Mouse (Mus musculus) limb, embryonic 10.5 days (tissue): ENCODE data around the gene Sh2d3c. TPM values are rescaled to one million over a fixed set of nuclear protein-coding genes. Genes with fewer than 3 reads are reported as not detected.

ENCODE experiments used
- DNase-seq: peaks from one replicate; pipeline ENCODE4 v3.0.0-alpha.2; 2017; ENCODE audit warnings: low spot score
- H3K27ac ChIP-seq: fragments of 300-500 bp; sonication (generic); 2 replicates; pipeline ENCODE4 v1.5.1; 2016; ENCODE audit warnings: mild to moderate bottlenecking
- H3K27me3 ChIP-seq: fragments of 300-500 bp; sonication (generic); 2 replicates; pipeline ENCODE4 v1.6.1; 2016; ENCODE audit warnings: low read depth, mild to moderate bottlenecking; ENCODE audit not compliant: poor library complexity, severe bottlenecking
- H3K36me3 ChIP-seq: fragments of 300-500 bp; sonication (generic); 2 replicates; pipeline ENCODE4 v1.6.1; 2016; ENCODE audit warnings: mild to moderate bottlenecking, moderate library complexity
- H3K4me1 ChIP-seq: fragments of 300-500 bp; sonication (generic); 2 replicates; pipeline ENCODE4 v1.6.1; 2016
- H3K4me3 ChIP-seq: fragments of 300-500 bp; sonication (generic); 2 replicates; pipeline ENCODE4 v1.5.1; 2016; ENCODE audit warnings: mild to moderate bottlenecking, moderate library complexity
- H3K9me3 ChIP-seq: fragments of 300-500 bp; sonication (generic); replicated peaks from 2 replicates; pipeline ENCODE4 v1.6.1; 2016; ENCODE audit warnings: mild to moderate bottlenecking
- WGBS: fragments of 180-500 bp; shearing (Covaris S2); methylation state at CpG from one replicate; pipeline ENCODE4 v1.1.7; 2016; 5-methylcytosine and 5-hydroxymethylcytosine counted together
- polyA plus RNA-seq: library from polyadenylated mRNA; unstranded; fragments of >200 nt; fragmentation: Nextera tagmentation; extraction: Ambion mirVana; gene quantifications from 2 replicates; pipeline ENCODE4 v1.2.1, GENCODE M21; 2016

Sh2d3c gene
- polyA plus RNA-seq, 1 experiment from 2014 or later = 20.9 TPM

GRCm38 (mm10) chr2:32704021-32704421 is 16.8 kb upstream of the Sh2d3c start, which contains the start of gene Fpgs:
TSS of gene Fpgs (minus strand) at chr2:32704145.
- no peaks in the 10 kb centered on the region for H3K27me3 ChIP-seq
- peaks cover 80% of the 10 kb centered on the region for H3K36me3 ChIP-seq
- no peak for DNase-seq
- 79% methylated on average over 2 of the region's 2 CpGs for WGBS
- 0 out of 2 replicates have a peak, but pooled peaks cover 11% of the 10 kb centered on the region for H3K4me1 ChIP-seq
- H3K4me3 ChIP-seq = no peak within 1 kb of the TSS
- no peak within 1 kb of the TSS for H3K27ac ChIP-seq
- H3K9me3 ChIP-seq = no peaks in the 10 kb centered on the region

GRCm38 (mm10) chr2:32705018-32705417 is 15.8 kb upstream of the Sh2d3c start:
- no peak for DNase-seq
- Histone ChIP-seq H3K4me1 (0 out of 2 replicates have a peak, but pooled peaks cover 11% of the 10 kb centered on the region), H3K27me3 (no peaks in the 10 kb centered on the region), H3K36me3 (peaks cover 90% of the 10 kb centered on the region), H3K9me3 (no peaks in the 10 kb centered on the region), H3K27ac (no peak overlapping the region), H3K4me3 (no peak overlapping the region)
- WGBS = 92% methylated on average over 7 of the region's 7 CpGs

DNA sequence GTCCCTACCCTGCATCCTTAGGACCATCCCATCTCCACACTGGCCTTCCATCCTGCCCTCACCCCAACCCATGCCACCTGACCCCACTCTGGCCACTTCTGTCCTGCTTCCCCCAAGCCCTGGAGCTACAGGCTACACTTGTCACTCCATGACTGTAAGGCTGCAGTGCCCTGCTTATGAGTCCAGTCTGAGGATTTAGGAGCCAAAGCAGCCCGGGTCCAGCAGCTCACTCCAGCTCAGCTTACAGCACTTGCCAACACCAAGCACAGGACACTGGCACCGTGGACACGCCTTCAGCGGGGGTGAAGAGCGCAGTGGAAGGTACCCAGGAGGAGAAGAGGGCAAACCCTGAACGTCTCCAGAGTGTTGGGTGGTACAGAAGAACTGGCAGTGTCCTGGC is 13.9 kb upstream of the Sh2d3c start:
- Histone ChIP-seq H3K4me3 (no peak overlapping the region), H3K27ac (no peak overlapping the region), H3K4me1 (peaks cover 10% of the 10 kb centered on the region), H3K27me3 (no peaks in the 10 kb centered on the region), H3K36me3 (peaks cover 96% of the 10 kb centered on the region), H3K9me3 (no peaks in the 10 kb centered on the region)
- DNase-seq = no peak
- 97% methylated on average over 6 of the region's 6 CpGs for WGBS

GRCm38 (mm10) chr2:32708643-32709042 is 12.2 kb upstream of the Sh2d3c start:
- H3K4me3 ChIP-seq = no peak overlapping the region
- no peak overlapping the region for H3K27ac ChIP-seq
- DNase-seq = peak; percentile 87
- H3K27me3 ChIP-seq = no peaks in the 10 kb centered on the region
- H3K9me3 ChIP-seq = no peaks in the 10 kb centered on the region
- peaks cover 80% of the 10 kb centered on the region for H3K36me3 ChIP-seq
- peaks cover 18% of the 10 kb centered on the region for H3K4me1 ChIP-seq
- 49% methylated on average over 3 of the region's 3 CpGs for WGBS

DNA sequence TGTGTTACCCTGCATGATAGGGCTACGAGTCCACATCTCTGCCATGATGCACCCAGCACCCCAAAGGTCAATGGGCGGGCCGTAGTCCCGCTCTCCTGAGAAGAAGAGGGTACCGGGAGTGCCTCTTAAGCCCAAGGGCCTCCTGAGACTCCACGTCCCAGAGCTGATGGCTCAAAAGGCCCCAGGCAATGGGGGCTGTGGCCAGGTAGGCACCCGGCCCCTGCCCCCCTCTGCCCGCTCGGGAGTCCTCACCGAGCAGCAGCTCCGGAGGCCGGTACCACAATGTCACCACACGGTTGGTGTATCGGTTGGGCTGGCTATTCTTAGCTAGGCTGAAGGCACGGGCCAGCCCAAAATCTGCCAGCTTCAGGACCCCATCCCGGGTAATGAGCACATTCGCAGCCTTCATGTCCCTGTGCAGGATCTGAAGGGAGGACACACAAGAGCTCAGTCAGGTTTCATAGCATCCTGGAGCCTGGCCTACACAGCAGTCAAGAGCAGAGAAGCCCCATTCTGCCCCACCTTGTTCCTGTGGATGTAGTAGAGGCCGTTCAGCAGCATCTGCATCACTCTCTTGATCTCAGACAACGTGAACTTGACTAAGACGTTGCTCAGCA is 11.2 kb upstream of the Sh2d3c start:
- peaks cover 70% of the 10 kb centered on the region for H3K36me3 ChIP-seq
- peaks cover 28% of the 10 kb centered on the region for H3K4me1 ChIP-seq
- H3K27ac ChIP-seq = no peak overlapping the region
- 94% methylated on average over 20 of the region's 20 CpGs for WGBS
- no peaks in the 10 kb centered on the region for H3K9me3 ChIP-seq
- DNase-seq = no peak
- H3K27me3 ChIP-seq = no peaks in the 10 kb centered on the region
- H3K4me3 ChIP-seq = no peak overlapping the region

- DNase-seq = no peak
- H3K36me3 ChIP-seq = peaks cover 62% of the 10 kb centered on the region
- H3K9me3 ChIP-seq = no peaks in the 10 kb centered on the region
- H3K27me3 ChIP-seq = no peaks in the 10 kb centered on the region
- no peak overlapping the region for H3K4me3 ChIP-seq
- no peak overlapping the region for H3K27ac ChIP-seq
- peaks cover 35% of the 10 kb centered on the region for H3K4me1 ChIP-seq
- 89% methylated on average over 5 of the region's 5 CpGs for WGBS
Observed at GRCm38 (mm10) chr2:32710425-32710824, 10.4 kb upstream of the Sh2d3c start.

DNA sequence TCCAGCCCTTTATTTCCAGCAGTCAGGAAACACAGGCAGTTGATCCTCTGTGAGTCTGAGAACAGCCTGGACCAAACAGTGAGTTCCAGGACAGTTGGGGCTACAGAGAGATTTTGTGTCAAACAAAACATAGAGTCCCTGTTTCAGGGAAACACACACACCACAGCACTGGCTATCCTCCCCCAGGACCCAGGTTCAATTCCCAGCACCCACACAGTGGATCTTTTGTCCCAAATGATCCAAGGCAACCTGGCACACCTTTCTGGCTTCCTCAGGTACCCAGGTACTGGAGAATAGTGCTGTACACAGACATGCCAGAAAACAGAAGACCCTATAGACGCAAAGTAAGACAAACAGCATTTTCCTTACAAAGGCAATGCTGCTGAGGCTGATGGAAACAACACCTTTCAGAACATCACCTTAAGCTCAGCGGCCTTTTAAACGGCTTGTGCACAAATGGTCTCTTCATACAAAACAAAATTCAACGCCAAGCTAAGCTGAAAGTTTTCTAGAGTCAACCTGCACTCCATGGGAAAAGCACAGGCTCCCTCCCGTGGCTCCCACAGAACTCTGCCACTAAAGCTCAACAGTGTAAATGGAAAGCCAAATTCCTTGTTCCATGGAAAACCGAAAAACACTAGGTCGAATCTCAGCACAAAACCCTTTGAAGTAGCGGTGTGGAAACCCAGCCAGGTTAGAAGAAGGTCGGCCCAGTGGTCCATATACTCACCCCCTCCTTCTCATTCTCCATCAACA is 9.4 kb upstream of the Sh2d3c start:
- H3K9me3 ChIP-seq = no peaks in the 10 kb centered on the region
- WGBS = 31% methylated on average over 9 of the region's 9 CpGs

GRCm38 (mm10) chr2:32712108-32712551 is 8.7 kb upstream of the Sh2d3c start:
- Histone ChIP-seq H3K27me3 (no peaks in the 10 kb centered on the region), H3K4me3 (peak overlapping the region; percentile 82), H3K4me1 (peaks cover 35% of the 10 kb centered on the region), H3K27ac (peak overlapping the region; percentile 96), H3K36me3 (peaks cover 45% of the 10 kb centered on the region), H3K9me3 (no peaks in the 10 kb centered on the region)
- under 1% methylated on average over 41 of the region's 41 CpGs for WGBS
- peak; percentile 73 for DNase-seq

More for the DNA sequence above, 9.4 kb upstream of the Sh2d3c start:
- Histone ChIP-seq H3K4me1 (peaks cover 35% of the 10 kb centered on the region), H3K27me3 (no peaks in the 10 kb centered on the region), H3K4me3 (peak overlapping the region; percentile 82), H3K36me3 (peaks cover 51% of the 10 kb centered on the region), H3K27ac (peak overlapping the region; percentile 96)
- no peak for DNase-seq

DNA sequence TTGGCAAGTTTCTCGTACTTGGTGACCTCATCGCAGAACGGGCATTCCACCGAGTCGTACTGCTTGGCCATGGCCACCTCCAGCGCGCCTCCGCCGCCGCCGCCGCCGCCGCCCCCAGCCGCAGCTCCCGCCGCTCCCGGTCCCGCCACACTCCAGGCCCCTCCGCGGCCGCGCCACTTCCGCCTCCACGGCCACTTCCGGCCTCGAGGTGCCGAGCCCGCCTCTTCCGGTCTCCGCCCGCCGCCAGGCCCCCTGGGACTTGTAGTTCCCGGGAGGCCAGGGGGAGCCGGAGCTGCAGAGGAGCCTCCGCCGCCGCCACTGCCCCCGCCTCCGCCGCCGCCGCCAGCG is 8.3 kb upstream of the Sh2d3c start:
- Histone ChIP-seq H3K27ac (peak overlapping the region; percentile 96), H3K36me3 (peaks cover 40% of the 10 kb centered on the region), H3K9me3 (no peaks in the 10 kb centered on the region), H3K4me1 (peaks cover 35% of the 10 kb centered on the region), H3K4me3 (peak overlapping the region; percentile 82), H3K27me3 (no peaks in the 10 kb centered on the region)
- under 1% methylated on average over 44 of the region's 44 CpGs for WGBS
- peak; percentile 98 for DNase-seq

- Histone ChIP-seq H3K9me3 (no peaks in the 10 kb centered on the region), H3K4me1 (peaks cover 35% of the 10 kb centered on the region), H3K27me3 (no peaks in the 10 kb centered on the region), H3K4me3 (peak within 1 kb of the TSS; percentile 82), H3K27ac (peak within 1 kb of the TSS; percentile 96), H3K36me3 (peaks cover 34% of the 10 kb centered on the region)
- WGBS = under 1% methylated on average over 64 of the region's 79 CpGs
- peak; percentile 97 for DNase-seq
Observed at GRCm38 (mm10) chr2:32712934-32713817, 7.7 kb upstream of the Sh2d3c start, which contains the start of gene Cdk9. TSS of gene Cdk9 (minus strand) at chr2:32713076.

DNA sequence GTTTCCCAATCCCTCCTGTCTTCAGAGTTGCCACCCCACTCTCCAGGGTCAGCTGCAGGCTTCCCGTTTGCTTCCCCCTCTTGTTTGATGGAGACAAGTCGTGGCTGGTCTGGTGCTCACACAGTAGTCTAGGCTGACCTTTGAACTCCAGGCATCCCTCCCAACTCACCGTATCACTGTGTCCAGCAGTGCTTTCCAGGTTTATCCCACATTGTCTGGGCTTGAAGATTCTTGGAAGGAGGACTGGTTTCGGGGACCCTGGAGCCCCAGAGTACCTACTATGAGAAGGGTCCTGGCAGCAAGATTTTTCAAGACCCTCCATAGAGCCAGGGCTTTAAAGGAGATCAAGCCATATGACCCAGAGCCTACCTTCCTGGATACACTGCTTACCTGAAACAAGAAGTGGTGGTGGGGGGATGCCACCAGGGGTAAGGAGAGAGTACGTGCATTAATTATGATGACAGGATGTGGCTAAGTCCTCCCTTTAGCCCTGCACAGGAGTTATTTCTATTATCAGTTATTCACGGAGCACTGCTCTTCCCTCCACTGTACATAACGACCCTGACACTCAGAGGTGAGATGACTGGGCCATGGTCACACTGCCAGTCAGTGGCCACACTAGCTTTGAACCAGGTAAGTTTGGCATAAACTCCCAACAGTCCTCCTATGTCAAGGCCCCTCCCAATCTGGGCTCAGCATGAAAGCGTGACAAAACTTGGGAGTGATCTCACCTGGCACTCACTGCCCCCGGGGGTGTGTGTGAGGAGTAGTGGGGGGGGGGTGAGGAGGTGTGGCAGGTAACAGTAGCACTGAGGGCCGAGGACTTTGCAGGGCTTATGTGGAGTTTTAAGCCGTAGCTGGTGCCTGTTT is 6.5 kb upstream of the Sh2d3c start:
- DNase-seq = no peak
- Histone ChIP-seq H3K9me3 (no peaks in the 10 kb centered on the region), H3K27ac (peak overlapping the region; percentile 96), H3K4me3 (peak overlapping the region; percentile 82; the same call in 1 of the 2 replicates), H3K27me3 (no peaks in the 10 kb centered on the region; the same call in 1 of the 2 replicates), H3K4me1 (peaks cover 40% of the 10 kb centered on the region), H3K36me3 (peaks cover 22% of the 10 kb centered on the region)
- 54% methylated on average over 11 of the region's 11 CpGs for WGBS

- Histone ChIP-seq H3K27ac (peak overlapping the region; percentile 69), H3K4me1 (peaks cover 40% of the 10 kb centered on the region), H3K9me3 (no peaks in the 10 kb centered on the region), H3K27me3 (no peaks in the 10 kb centered on the region; the same call in 1 of the 2 replicates), H3K4me3 (0 out of 2 replicates have a peak overlapping the region, but pooled peaks have one; percentile 0), H3K36me3 (peaks cover 16% of the 10 kb centered on the region)
- WGBS = 58% methylated on average over 4 of the region's 4 CpGs
- DNase-seq = no peak
Observed at GRCm38 (mm10) chr2:32714987-32715425, 5.8 kb upstream of the Sh2d3c start.
